Mouse (Mus musculus) liver, adult 2 months (tissue): ENCODE measurements around the gene Vti1a. TPM values are rescaled to one million over a fixed set of nuclear protein-coding genes. Genes with fewer than 3 reads are reported as not detected.

ENCODE experiments used
- DNase-seq: peaks from one replicate; pipeline ENCODE4 v3.0.0-alpha.2; 2011; ENCODE audit warnings: low read depth, low spot score; ENCODE audit errors: extremely low read depth
- H3K27ac ChIP-seq: fragments of 200-500 bp; replicated peaks from 2 replicates; pipeline ENCODE4 v1.5.1; 2012; ENCODE audit warnings: low read depth, mild to moderate bottlenecking, control low read depth, inconsistent platforms, low read length; ENCODE audit not compliant: insufficient read depth
- H3K27me3 ChIP-seq: fragments of 200-500 bp; 2 replicates; pipeline ENCODE4 v1.6.1; 2012; ENCODE audit warnings: mild to moderate bottlenecking, moderate library complexity, low read length, inconsistent platforms; ENCODE audit not compliant: control insufficient read depth, insufficient read depth
- H3K36me3 ChIP-seq: fragments of 200-500 bp; 2 replicates; pipeline ENCODE4 v1.6.1; 2012; ENCODE audit warnings: low read length, inconsistent platforms; ENCODE audit not compliant: control insufficient read depth, insufficient read depth
- H3K4me1 ChIP-seq: fragments of 200-500 bp; 2 replicates; pipeline ENCODE4 v1.6.1; 2011; ENCODE audit warnings: low read length; ENCODE audit not compliant: control insufficient read depth, insufficient read depth
- H3K4me3 ChIP-seq: fragments of 200-500 bp; 2 replicates; pipeline ENCODE4 v1.5.1; 2011; ENCODE audit warnings: low read depth, mild to moderate bottlenecking, control low read depth, low read length, moderate library complexity; ENCODE audit not compliant: insufficient read depth
- H3K79me2 ChIP-seq: fragments of 200-500 bp; 2 replicates; pipeline ENCODE4 v1.6.1; 2012; ENCODE audit warnings: inconsistent platforms, mild to moderate bottlenecking, low read length, moderate library complexity; ENCODE audit not compliant: control insufficient read depth, insufficient read depth
- H3K9ac ChIP-seq: fragments of 200-500 bp; 2 replicates; pipeline ENCODE4 v1.6.1; 2012; ENCODE audit warnings: low read depth, mild to moderate bottlenecking, control low read depth, inconsistent platforms, low read length
- CTCF ChIP-seq: fragments of 200-500 bp; IDR thresholded peaks from 2 replicates; pipeline ENCODE4 v1.5.1; 2011; ENCODE audit warnings: low read depth, low read length, control low read depth
- POLR2A ChIP-seq: fragments of 200-500 bp; IDR thresholded peaks from 2 replicates; pipeline ENCODE4 v1.6.1; 2011; ENCODE audit warnings: low read length, control low read depth; ENCODE audit not compliant: insufficient read depth; ENCODE audit errors: extremely low read depth
- WGBS: fragments of 180-500 bp; shearing (Covaris S2); methylation state at CpG from one replicate; pipeline ENCODE4 v1.1.7; 2018; 5-methylcytosine and 5-hydroxymethylcytosine counted together
- polyA plus RNA-seq: library from polyadenylated mRNA; depleted of rRNA; stranded (reverse); fragments of >200 nt; gene quantifications from 2 replicates; pipeline ENCODE4 v1.2.3, GENCODE M21; 2012; rRNA removed
- total RNA-seq: library from RNA; depleted of rRNA; stranded (reverse); fragments of >200 nt; gene quantifications from 2 replicates; pipeline ENCODE4 v1.2.3, GENCODE M21; 2014; rRNA removed

The Vti1a gene
- total and polyA plus RNA-seq, 2 experiments, result 6.1 to 14.8 TPM

DNA sequence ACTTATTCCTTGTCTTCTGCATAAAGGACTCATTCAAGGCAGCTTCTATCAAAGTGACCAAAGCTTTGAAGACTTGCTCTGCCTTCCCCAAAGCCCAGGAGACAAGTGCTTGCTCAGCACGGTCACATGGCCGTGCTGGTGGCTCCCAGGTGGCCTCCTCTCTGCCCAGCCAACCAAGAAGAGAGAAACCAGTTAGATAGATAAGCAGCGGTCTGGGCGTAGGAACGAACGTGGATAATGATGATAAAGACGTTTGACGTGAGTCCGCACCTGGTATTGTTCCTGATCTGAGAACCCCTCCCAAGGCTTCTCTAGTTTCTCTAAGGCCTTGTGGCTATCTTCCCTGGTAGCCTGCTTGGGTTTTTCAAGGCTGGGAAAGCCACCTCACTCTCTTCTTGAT is 334.9 kb downstream of the Vti1a start:
- H3K79me2 ChIP-seq, result no peaks in the 10 kb centered on the region
- H3K4me1 ChIP-seq, result no peaks in the 10 kb centered on the region
- no peaks in the 10 kb centered on the region for H3K36me3 ChIP-seq
- no peak for DNase-seq
- no peak overlapping the region for H3K9ac ChIP-seq
- 93% methylated on average over 9 of the region's 9 CpGs for WGBS
- no peak for TF ChIP-seq POLR2A
- no peak for TF ChIP-seq CTCF
- no peak overlapping the region for H3K4me3 ChIP-seq
- H3K27ac ChIP-seq, result no peak overlapping the region
- H3K27me3 ChIP-seq, result no peaks in the 10 kb centered on the region

- TF ChIP-seq POLR2A, result no peak
- no peak for TF ChIP-seq CTCF
Observed at GRCm38 (mm10) chr19:55652693-55653265, 336.7 kb downstream of the Vti1a start.

DNA sequence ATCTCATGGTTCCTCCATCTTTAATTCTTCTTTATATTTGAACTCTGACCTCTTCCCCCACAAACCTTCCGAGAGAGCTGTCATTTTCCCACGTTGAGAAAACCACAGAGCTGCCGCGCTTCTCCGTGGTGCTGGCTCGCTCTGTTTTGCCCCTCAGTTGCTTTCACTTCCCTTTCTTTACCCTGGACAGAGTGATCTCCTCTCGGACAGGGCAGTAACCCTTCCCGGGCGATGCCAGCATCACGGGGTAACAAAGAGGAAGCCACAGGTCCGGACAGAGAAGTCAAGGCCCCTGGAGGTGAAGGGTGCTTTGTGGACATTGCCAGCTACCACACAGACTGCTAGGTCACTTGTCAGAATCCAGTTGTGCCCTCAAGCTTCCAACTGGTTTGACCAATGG is 344.1 kb downstream of the Vti1a start:
- 87% methylated on average over 11 of the region's 11 CpGs for WGBS
- no peaks in the 10 kb centered on the region for H3K79me2 ChIP-seq
- H3K4me3 ChIP-seq, result no peak overlapping the region
- DNase-seq, result peak; percentile 35
- H3K9ac ChIP-seq, result no peak overlapping the region
- H3K27me3 ChIP-seq, result no peaks in the 10 kb centered on the region
- no peak overlapping the region for H3K27ac ChIP-seq
- H3K36me3 ChIP-seq, result no peaks in the 10 kb centered on the region
- H3K4me1 ChIP-seq, result no peaks in the 10 kb centered on the region
- no peak for TF ChIP-seq CTCF
- no peak for TF ChIP-seq POLR2A

More at GRCm38 (mm10) chr19:55652693-55653265, 336.7 kb downstream of the Vti1a start:
- no peak for DNase-seq
- Histone ChIP-seq H3K9ac (no peak overlapping the region), H3K79me2 (no peaks in the 10 kb centered on the region), H3K4me1 (no peaks in the 10 kb centered on the region), H3K27me3 (no peaks in the 10 kb centered on the region), H3K36me3 (no peaks in the 10 kb centered on the region), H3K27ac (no peak overlapping the region), H3K4me3 (no peak overlapping the region)
- WGBS, result 86% methylated on average over 7 of the region's 7 CpGs

DNA sequence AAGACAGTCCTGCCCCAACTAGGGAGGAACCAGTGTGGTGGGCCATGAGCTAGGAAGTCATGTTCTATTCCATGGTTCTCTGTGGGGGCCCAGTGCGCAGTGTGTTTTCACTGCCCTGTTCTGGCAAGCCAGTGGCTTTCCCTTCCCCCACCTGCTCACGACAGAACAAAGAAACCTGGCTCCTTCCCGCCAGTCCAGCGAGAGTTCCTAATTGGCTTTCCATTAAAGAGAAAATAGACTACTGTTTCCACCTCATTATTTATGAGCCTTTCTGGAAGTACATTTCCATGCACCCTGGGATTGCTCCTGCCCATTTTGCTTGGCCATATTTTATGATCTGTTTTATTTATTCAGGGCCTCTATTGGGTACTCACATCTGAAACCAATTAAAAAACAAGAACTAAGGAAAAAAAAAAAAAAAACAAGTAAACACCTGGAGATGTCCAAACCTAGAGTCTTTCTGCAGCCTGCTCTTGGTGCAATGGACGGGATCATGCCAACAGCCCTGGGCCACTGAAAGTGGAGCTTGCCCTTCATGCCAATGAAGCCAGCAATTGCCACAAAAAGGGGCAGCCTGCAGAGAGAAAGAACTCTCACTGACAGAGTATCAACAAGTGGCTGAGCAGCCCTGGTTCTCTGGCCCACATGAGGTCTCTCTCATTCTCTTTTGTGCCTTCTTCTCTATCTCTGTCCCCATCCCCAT is 346.6 kb downstream of the Vti1a start:
- Histone ChIP-seq H3K36me3 (no peaks in the 10 kb centered on the region), H3K4me3 (no peak overlapping the region), H3K4me1 (no peaks in the 10 kb centered on the region), H3K79me2 (no peaks in the 10 kb centered on the region), H3K27ac (no peak overlapping the region), H3K27me3 (no peaks in the 10 kb centered on the region), H3K9ac (no peak overlapping the region)
- WGBS, result 79% methylated on average over 5 of the region's 5 CpGs
- no peak for DNase-seq
- TF ChIP-seq CTCF (no peak), POLR2A (no peak)

DNA sequence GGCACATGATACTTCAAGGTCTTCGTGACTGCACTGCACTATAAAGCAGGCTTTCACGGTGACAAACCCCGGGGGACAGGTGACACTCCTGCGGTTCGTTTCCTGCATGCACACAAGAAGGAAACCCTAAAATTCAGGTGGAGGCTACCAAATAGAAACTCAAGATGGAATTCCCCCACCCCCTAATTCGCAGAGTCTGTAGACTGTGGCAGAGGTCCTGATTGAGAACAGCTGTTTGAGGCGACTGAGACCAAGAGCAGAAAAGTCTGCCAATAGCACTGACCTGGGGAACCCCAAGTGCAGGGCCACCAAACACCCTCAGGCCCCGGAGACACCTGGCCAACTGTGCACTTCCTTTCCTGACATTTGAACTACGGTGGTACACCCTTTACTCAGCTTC is 351.7 kb downstream of the Vti1a start:
- H3K27ac ChIP-seq, result no peak overlapping the region
- no peak for TF ChIP-seq CTCF
- TF ChIP-seq POLR2A, result no peak
- H3K4me1 ChIP-seq, result no peaks in the 10 kb centered on the region
- no peak for DNase-seq
- H3K79me2 ChIP-seq, result no peaks in the 10 kb centered on the region
- WGBS, result 81% methylated on average over 9 of the region's 9 CpGs
- no peaks in the 10 kb centered on the region for H3K27me3 ChIP-seq
- H3K4me3 ChIP-seq, result no peak overlapping the region
- no peaks in the 10 kb centered on the region for H3K36me3 ChIP-seq
- H3K9ac ChIP-seq, result no peak overlapping the region

- Histone ChIP-seq H3K4me1 (no peaks in the 10 kb centered on the region), H3K27ac (no peak overlapping the region), H3K4me3 (no peak overlapping the region), H3K27me3 (no peaks in the 10 kb centered on the region), H3K36me3 (no peaks in the 10 kb centered on the region), H3K79me2 (no peaks in the 10 kb centered on the region), H3K9ac (no peak overlapping the region)
- no peak for DNase-seq
- 87% methylated on average over 9 of the region's 9 CpGs for WGBS
- no peak for TF ChIP-seq CTCF
- no peak for TF ChIP-seq POLR2A
Observed at GRCm38 (mm10) chr19:55668896-55669295, 352.8 kb downstream of the Vti1a start.

Other genes starting within 250 kb of the Vti1a start
- 261 and 274 TPM in 2 replicates for gene Gpam, start 189.1 kb upstream of the Vti1a start, total RNA-seq
- gene Gpam, start 189.1 kb upstream of the Vti1a start, polyA plus RNA-seq, result 90.2 and 102 TPM in 2 replicates
- gene Tectb, start 135.6 kb upstream of the Vti1a start, total RNA-seq, result 0.18 and 0.20 TPM in 2 replicates
- gene Tectb, start 135.6 kb upstream of the Vti1a start, polyA plus RNA-seq, result 0.07 TPM in 1 of 2 replicates, not detected in the other
- gene Gucy2g, start 75.1 kb upstream of the Vti1a start, total RNA-seq, result not detected in 2 replicates
- 0.04 TPM in 2 replicates for gene Gucy2g, start 75.1 kb upstream of the Vti1a start, polyA plus RNA-seq
- 1,037 and 1,190 TPM in 2 replicates for gene Acsl5, start 64.4 kb upstream of the Vti1a start, total RNA-seq
- gene Acsl5, start 64.4 kb upstream of the Vti1a start, polyA plus RNA-seq, result 206 and 249 TPM in 2 replicates
- gene Zdhhc6, start 263 bp upstream of the Vti1a start, total RNA-seq, result 60.1 and 64.0 TPM in 2 replicates
- 18.1 and 19.5 TPM in 2 replicates for gene Zdhhc6, start 263 bp upstream of the Vti1a start, polyA plus RNA-seq